Mouse (Mus musculus) embryo, embryonic 10.5 days (tissue): ENCODE data around the gene Otud7b.
A peak's percentile ranks its signal among the peaks of the same experiment; 100 is the strongest.
"Not testable (repeated sequence)": the region's sequence is repeated elsewhere in the genome, so short reads cannot be mapped to it uniquely, and the experiment has no call there.

Source experiments
- DNase-seq: peaks from one replicate; pipeline ENCODE4 v3.0.0-alpha.2; 2015; ENCODE audit warnings: low spot score

Otud7b gene

GRCm38 (mm10) chr3:96179531-96179930, 75.2 kb downstream of the Otud7b start:
- DNase-seq, result no peak

GRCm38 (mm10) chr3:96180727-96181477, 76.6 kb downstream of the Otud7b start, which contains the start of gene Sv2a:
TSS of gene Sv2a (plus strand) at chr3:96181151.
- DNase-seq, result peak; percentile 35

- peak; percentile 9 for DNase-seq
These were observed 77.4 kb downstream of the Otud7b start for GRCm38 (mm10) chr3:96181510-96182381.

- peak; percentile 5 for DNase-seq
These were observed 78.1 kb downstream of the Otud7b start for GRCm38 (mm10) chr3:96182382-96182776.

- DNase-seq, result no peak
These were observed 88.7 kb downstream of the Otud7b start for GRCm38 (mm10) chr3:96192977-96193376.

GRCm38 (mm10) chr3:96194966-96195365, 90.6 kb downstream of the Otud7b start:
- DNase-seq, result no peak

- no peak for DNase-seq
These were observed 91.4 kb downstream of the Otud7b start for GRCm38 (mm10) chr3:96195616-96196313.

- peak; percentile 12 for DNase-seq
These were observed 92.3 kb downstream of the Otud7b start for GRCm38 (mm10) chr3:96196437-96197128.

- DNase-seq, result peak; percentile 95
These were observed 92.9 kb downstream of the Otud7b start for GRCm38 (mm10) chr3:96197129-96197749.

- peak; percentile 55 for DNase-seq
These were observed 93.9 kb downstream of the Otud7b start for GRCm38 (mm10) chr3:96198181-96198580.

- not testable (repeated sequence) for DNase-seq
These were observed 94.4 kb downstream of the Otud7b start for GRCm38 (mm10) chr3:96198601-96199251.

GRCm38 (mm10) chr3:96199731-96200130, 95.4 kb downstream of the Otud7b start:
- DNase-seq, result no peak

- DNase-seq, result no peak
These were observed 103.5 kb downstream of the Otud7b start for GRCm38 (mm10) chr3:96207819-96208218.

- peak; percentile 46 for DNase-seq
These were observed 104.9 kb downstream of the Otud7b start for GRCm38 (mm10) chr3:96209242-96209641.
